Mouse (Mus musculus) v-Abl transformed pro-B cells (cell line): Measurements from ENCODE around the gene Hs6st3.

Experiments used
- in situ Hi-C, 2 experiments: fragments of 400-800 bp; cut with MboI; formaldehyde crosslinking; loops; one replicate each; pipeline ENCODE4 v1.15.1; 2025; ENCODE audit not compliant: unreplicated experiment in 2 of 2

Hs6st3 gene

GRCm38 (mm10) chr14:119761376-119761775, 623.2 kb downstream of the Hs6st3 start:
- in situ Hi-C loops = no loop called here

GRCm38 (mm10) chr14:119772040-119772439, 633.9 kb downstream of the Hs6st3 start:
- in situ Hi-C loops = no loop called here

- in situ Hi-C loops = no loop called here
Measured at GRCm38 (mm10) chr14:119776261-119776660, 638.1 kb downstream of the Hs6st3 start.

DNA sequence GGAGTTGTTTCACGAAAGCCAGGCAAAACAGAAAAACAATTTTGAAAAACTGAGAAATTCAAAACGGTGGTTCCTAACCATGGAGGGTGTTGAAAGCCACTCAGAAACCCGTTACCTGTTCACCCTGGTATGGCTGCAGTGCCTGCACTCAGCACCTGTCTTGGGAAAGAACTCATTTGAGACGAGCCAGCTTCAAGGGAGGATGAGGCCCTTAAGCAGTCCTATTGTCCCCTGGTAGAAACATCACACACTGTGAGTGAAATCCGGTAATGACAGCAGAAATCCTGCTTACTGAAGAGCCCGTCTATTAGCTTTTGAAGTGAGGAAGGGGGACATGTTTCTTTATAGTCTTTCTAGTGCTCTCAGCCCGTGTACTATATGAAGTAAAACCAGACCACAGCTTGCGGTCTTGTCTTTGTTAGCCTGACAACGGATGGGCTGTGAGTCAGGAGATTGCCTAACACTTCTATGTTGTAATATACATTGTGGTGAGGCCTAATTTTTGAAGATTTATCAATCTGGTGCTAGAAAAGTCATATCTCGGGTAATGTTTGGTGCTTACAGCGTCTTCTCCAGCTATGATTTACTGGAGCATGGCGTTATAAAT, 641.9 kb downstream of the Hs6st3 start:
- in situ Hi-C loops = no loop called here

- in situ Hi-C loops = no loop called here
Measured at GRCm38 (mm10) chr14:119781111-119781510, 643.0 kb downstream of the Hs6st3 start.

DNA sequence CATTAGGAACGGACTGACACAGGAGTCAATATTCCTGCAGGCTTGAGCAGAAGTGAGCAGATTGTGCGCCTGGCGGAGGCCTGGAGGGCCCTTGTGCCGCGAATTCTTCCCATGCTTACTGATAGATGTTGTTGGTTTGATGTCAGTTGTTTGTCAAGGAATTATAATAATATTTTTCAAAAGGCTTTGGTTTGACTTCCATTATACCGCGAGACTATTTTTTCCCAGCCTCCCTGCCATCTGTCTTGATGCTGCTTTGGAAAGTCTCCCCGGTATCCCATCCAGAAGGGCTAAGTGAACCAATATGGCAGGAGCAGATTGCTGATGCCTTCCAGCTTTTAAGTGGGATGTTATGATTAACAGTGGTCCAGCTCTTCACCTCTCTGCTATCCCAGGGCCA, 651.3 kb downstream of the Hs6st3 start:
- in situ Hi-C loops = no loop called here

- in situ Hi-C loops = no loop called here
Measured at GRCm38 (mm10) chr14:119797172-119797850, 659.2 kb downstream of the Hs6st3 start.

DNA sequence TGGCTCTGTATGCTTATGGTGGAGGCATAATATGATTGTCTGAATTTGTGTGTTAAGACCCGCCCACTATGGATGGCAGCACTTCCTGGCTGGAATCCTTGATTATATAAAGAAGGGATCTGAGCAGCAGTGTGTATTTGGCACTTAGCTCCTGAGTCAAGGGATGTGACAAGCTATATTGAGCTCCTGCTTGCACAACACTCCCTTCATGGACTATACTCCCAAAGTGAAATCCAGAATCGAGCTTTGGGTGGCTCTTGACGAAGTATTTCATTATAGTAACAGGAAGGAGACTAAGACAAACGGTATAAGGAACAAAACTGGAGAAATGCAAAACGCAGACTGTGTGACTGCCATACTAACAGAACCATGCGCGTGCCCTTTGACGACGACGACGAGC, 660.4 kb downstream of the Hs6st3 start:
- in situ Hi-C loops = no loop called here

DNA sequence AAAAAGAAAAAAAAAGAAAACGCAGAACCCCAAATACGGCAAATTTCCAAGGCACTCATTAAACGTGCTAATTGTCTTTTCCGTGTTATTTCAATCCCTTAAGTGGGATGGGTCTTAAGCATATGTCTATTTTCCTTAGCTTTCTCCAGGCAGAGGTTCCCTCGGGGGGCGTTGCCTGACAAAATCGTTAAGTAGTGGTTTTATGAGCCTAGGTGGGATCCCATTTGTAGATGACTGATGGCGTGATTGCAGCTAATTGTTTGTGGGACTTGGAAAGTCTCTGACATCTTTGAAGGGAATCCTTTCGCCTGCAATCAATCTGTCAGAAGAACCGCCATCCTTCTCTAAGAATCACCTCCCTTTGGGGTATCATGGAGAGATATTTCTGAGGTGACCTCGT, 662.7 kb downstream of the Hs6st3 start:
- in situ Hi-C loops = no loop called here

DNA sequence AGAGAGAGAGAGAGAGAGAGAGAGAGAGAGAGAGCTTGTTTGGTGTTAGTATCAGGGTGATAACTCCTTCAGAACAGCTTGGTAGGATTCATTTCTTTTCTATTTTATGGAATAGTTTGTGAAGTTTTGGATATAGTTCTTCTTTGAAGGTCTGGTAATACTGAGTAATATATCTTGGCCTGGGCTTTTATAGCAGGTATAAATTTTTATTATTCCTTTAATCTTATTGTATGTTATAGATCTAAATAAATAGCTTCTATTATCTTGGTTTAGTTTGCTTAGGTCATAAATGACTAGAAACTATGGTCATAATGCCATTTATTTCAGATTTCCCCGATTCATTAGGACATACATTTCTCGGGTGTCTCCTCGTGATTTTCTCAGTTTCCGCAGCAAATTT, 675.8 kb downstream of the Hs6st3 start:
- in situ Hi-C loops = no loop called here

GRCm38 (mm10) chr14:119815616-119816015, 677.5 kb downstream of the Hs6st3 start:
- in situ Hi-C loops = no loop called here

GRCm38 (mm10) chr14:119820562-119820961, 682.4 kb downstream of the Hs6st3 start:
- in situ Hi-C loops = no loop called here

DNA sequence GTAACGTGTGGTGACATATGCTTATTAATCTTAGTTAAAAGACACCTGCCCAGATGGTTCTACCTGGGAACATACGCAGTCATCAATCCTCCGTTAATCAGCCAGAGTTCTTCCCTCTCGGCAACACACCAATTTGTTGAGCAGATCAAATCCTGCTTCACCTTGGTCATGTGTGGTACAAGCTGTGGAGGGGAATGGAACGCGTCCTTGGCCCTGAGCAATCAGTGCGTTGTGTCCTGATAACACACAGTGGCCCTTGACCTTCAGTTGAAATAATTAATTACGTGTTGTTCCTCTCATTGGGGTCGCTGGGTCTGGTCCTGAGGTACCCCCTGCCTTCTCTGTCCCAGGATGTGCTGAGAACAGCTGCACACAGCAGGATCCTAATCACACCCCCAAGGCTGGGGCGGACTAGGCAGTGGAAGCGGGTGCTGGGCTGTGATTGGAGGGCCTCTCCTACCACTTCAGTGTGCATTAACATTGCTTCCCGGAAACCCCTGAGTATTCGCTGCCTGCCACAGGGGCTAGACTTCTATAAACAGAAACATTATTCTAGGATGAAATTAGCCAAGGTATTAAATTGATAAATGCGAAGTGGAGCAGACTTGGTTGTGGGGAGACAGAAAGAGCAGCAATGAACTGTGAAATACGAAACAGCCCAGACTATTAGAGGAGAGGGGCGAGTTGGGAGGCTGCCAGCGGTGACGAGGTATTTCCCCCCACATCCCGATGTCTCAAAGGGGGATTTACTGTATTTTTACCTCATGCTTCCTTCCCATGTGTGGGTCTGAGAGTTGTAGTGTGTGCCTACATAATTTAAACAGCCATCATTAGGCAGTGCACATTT, 693.2 kb downstream of the Hs6st3 start:
- in situ Hi-C loops = no loop called here

GRCm38 (mm10) chr14:119832012-119832325, 693.8 kb downstream of the Hs6st3 start:
- in situ Hi-C loops = no loop called here

- in situ Hi-C loops = no loop called here
Measured at GRCm38 (mm10) chr14:119832940-119833339, 694.8 kb downstream of the Hs6st3 start.

GRCm38 (mm10) chr14:119834008-119834700, 696.0 kb downstream of the Hs6st3 start:
- in situ Hi-C loops = no loop called here

DNA sequence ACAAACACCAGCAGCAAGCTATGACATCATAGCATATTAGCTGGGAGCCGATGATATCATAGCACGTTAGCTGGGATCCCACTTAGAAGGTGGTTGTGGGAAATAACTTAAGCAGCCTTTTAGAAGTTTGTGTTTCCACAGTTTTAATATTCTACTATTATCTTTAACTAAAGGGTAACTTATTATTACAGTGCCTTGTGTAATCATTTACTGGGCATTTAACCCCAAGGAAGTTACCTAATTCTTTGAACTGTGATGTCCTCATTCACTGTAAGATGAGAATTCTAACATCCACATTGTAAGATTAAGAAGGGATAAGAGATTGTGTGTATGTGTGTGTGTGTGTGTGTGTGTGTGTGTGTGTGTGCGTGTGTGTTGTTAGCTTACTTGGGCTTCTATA, 697.9 kb downstream of the Hs6st3 start:
- in situ Hi-C loops = no loop called here

DNA sequence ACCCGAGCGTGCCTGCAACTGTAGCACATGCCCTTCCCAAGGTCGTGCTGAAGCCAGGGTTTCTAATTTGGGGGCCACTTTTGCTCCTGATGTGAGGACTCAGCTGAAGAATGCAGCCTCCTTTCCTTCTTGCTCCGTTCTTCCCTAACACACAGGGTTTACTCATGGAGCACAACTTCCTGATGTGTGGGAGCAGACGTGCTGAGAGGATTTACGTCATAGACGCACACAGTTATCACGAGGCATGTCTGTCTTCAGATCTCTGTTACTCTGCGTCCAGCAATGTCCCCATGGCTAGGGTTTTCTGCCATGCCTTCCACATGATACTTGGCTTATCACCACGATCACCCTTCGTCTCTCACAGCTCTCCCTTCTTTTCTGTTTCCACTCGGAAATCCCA, 709.4 kb downstream of the Hs6st3 start:
- in situ Hi-C loops = no loop called here

DNA sequence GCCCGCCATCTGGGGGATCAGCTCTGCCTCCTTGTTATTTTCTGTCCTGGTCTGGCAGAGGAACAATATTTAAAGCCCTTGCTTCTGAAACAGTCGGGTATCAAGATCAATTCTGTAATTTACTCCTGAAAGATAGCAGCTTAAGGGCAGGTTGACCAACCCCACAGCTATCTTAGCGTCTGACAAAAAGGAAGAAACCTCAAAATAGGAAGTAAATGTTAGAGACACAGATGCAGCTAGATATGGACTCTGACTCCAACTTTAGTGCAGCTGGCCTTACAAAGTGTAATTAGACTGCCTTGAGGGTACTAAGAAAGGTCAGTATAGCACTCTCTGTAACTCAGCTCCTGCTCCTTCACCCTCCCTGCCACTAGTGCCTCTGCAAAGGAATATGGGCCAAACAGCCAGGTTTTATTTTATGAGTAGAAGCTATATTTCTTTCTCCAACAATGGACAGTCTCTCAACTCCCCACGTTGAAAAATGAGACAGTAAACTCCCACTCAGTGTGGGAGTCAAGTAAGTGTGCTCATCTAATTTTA, 710.7 kb downstream of the Hs6st3 start:
- in situ Hi-C loops = no loop called here

DNA sequence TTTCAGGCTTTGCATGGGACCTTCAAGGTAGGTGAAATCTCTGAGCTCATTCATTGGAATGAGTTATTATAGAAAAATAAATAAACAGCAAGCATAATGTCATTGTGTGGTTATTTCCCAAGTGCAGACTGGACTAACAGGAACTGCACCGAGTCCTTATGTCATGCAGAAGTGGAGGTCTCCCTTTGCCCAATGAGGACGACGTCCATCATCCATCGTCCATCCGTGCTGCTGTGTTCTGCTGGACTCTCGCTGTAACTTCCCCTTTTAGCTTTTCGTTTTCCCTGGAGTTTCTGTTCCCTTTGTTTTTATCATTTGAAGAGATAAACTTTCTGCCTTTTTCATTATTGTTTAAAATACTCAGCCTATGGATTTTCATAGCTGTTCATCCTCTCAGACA, 711.2 kb downstream of the Hs6st3 start:
- in situ Hi-C loops = no loop called here

GRCm38 (mm10) chr14:119852139-119852538, 714.0 kb downstream of the Hs6st3 start:
- in situ Hi-C loops = no loop called here
